Mouse (Mus musculus): Measurements from ENCODE around the gene Spc24.

Gene Spc24

DNA sequence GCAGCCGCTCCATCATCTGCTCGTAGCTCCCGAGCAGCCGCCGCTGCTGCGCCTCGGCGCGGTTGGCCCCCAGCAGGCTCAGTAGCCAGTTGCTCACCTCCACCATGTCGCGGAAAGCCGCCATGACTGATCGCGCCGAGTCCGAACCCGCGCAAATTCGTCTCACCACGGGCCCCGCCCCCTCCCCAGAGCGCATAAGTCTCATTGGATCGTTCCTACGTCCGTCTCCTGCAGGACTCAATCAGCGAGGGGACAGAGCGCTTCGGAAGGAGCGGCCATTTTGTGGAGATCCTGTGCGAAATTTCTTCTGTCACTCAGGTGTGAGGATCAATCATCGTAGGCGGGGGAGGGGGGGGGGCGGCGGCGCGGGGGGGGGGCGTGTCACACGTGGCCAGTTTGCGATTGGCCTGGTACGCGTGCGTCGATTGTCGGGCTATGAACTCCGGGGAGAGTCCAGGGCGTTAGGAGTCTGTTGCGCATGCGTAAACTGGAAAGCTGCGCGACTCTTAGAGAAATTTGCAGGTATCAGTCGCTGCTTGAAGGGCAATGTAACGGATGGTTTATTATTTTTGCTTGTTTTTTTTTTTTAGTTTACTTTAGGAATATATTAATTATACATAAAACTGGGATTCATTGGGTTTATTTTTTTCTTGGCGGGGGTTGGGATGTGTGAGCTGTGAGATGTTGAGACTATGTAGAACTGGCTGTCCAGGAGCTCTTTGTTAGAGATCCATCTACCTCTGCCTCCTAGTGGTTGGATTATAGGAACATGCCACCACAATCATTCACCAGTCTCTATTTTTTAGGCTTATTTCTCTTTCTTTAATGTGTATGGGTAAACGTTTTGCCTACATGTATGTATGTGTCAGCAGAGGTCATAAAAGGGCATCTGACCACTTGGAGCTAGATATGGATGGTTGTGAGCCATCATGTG lies at the start of gene Spc24:
Gene Spc24 (minus strand): TSS at position 149 of the 934 bp plus-strand sequence.
- TF ChIP-seq GATA4 (IDR thresholded peaks at IDR 0.05; ENCODE audit: insufficient replicate concordance, low read length) = no peak

DNA sequence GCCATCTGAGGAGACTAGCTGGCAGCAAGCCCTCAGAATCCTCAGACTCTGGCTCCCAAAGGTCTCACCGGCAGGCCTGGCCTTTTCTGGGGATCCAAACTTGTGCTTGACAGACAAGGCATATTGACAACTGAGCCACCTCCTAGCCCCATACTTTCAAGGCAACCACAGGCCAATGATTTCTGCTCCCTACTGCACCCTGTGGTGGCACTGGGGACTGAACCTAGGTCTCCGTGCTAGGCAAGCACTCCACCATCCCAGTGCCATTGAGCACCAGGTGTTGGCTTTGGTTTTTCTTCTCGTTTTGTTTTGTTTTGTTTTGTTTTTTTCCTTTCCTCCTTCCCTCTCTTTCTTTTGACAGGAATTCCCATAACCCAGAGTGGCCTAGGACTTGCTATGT lies 48.5 kb upstream of the Spc24 start:
- TF ChIP-seq GATA4 (IDR thresholded peaks at IDR 0.05; ENCODE audit: insufficient replicate concordance, low read length) = no peak

DNA sequence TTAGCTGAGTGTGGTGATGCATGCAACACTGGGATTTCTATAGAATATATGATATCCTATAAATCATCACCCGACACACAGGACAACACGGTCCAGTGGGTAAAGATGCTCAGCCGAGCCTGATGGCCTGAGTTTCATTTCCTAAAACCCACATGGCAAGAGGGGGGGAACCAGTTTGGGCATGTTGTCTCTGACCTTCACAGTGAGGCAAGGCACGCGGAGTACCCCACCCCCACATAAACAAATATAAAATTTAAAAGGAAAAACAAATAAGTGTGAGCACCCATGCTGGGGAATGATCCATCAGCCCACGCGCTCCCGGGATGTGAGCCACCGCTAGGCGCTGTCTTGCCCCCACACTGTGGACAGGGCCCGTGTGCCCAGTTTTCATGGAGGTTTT lies 46.9 kb upstream of the Spc24 start:
- TF ChIP-seq GATA4 (IDR thresholded peaks at IDR 0.05; ENCODE audit: insufficient replicate concordance, low read length) = no peak

DNA sequence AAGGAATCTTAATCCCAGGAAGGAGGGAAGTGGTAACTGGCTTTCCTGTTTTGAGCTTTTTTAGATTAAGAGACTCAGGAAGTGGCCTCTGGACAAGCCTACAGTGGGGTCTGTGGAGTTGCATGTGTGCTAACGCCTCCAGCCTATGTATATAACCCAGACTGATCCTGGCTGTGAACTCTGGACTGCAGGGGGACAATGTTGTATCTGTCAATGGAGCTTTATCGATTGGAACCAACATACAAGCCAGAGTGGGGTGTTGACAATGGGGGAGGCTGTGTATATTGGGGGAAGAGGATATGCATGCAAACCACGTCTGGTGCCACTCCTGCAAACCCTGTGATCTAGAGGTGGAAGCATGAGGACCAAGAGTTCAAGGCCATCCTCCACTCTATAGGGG lies 46.3 kb upstream of the Spc24 start:
- no peak for TF ChIP-seq GATA4 (IDR thresholded peaks at IDR 0.05; ENCODE audit: insufficient replicate concordance, low read length)

DNA sequence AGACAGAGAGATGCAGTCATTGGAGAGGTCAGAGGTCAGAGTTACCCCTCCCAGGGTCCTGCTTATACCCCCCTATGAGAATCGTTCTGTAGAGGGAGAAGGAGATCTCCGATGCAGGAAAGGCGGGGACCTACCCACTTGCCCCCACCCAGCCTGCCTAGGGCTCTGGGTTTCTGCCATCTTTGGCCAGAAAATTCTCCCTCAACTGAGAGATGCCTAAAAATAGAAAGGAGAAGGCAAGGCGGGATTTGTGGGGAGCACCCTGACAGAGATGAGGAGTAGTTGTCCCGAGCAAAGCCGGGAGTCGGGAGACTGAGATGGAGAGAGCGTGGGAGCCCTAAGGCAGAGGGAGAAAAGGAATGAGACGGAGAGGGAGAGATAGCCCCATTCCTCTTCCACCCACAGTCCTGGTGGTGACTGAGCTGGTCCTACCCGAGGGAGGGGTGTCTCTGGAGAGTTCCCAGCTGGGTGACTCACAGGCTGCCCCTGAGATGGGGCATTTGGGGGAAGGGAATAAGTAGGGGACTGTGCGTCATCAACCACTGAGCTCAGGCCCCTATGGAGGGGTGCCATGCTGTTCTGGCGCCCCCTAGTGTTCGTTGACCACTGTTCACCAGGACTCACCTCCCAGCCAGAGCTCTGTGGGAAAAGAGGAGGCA lies 44.0 kb upstream of the Spc24 start:
- TF ChIP-seq GATA4 (IDR thresholded peaks at IDR 0.05; ENCODE audit: insufficient replicate concordance, low read length) = no peak

DNA sequence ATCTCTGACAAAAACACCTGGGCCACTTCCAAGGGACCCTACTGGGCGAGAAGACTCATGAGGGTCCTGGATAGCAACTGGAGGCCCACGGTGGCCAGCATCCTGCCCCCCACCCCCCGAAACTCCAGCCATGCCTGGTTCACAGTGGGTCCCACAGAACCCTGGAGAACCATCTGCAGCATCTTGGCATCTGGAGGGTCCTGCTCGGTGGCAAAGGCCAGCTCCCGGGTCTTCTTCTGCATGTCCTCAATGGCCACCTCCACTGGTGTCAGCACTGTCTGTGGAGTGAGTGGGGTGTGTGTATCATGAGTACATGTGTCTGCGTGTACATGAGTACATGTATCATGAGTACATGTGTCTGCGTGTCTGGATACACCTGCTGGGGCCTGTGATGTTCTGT lies 41.5 kb upstream of the Spc24 start:
- TF ChIP-seq GATA4 (IDR thresholded peaks at IDR 0.05; ENCODE audit: insufficient replicate concordance, low read length) = no peak

DNA sequence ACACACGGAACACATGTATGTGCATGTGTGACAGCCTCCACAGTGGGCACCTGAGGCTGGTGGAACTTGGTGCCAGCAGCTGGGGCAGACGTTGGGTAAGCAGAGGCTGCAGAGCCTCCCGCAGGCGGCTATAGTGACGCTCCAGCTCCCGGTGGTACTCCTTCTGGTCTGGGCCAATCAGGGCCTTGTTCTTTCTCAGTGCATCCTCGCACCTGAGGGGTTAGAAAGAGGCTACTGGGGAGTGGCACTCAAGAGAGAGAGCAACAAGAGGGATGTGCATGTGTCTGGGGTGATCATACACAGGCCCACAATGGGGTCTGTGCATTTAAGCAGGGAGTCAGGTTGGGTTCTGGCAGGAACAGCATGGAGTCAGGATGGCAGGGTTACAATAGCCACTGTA lies 41.0 kb upstream of the Spc24 start:
- no peak for TF ChIP-seq GATA4 (IDR thresholded peaks at IDR 0.05; ENCODE audit: insufficient replicate concordance, low read length)

DNA sequence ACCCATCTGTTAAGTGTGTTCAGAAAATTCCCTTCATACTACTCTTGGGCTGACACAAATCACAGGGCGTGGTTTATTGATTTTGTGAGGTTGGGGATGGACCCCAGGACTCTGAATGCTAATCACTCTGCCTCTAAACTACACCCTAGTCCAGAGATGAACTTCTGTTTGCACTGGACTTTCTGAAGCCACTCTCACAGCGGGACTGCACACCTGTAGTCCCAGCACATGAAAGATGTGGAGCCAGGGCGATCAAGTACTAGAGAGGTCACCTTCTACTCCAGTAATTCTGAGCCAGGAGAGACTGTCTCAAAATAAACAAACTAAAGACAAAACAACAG lies 38.9 kb upstream of the Spc24 start:
- no peak for TF ChIP-seq GATA4 (IDR thresholded peaks at IDR 0.05; ENCODE audit: insufficient replicate concordance, low read length)

DNA sequence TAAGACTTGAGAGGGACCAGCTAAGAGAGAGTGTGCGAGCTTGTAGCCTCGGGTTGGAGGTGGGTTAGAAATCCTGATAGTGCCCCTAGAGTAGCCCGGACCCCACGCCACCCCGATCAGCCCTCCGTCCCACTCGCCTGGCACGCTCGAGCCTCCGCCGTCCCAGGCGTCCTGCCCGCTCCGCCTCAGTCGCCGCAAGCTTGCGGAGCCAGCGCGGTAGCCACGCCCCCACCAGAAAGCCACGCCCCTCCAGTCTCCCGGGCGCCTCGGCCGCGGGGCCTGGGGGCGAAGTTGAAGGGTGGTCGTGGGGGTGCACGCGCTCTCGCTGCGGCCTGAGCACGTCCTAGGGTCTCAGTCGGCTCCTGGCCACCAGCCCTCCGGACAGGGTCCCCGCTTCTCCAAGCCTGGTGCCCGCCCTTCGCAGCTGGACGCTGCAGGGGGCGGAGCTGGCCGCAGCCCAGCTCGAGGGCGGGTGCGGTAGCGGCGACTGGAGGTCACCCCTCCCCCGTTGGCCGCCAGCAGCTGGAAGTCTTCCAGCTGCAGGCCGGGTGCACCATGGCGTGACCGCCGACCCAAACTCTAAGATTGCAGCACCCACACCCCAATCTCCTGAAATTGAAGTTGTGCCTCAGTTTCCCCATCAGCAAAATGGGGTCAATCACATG lies 38.4 kb upstream of the Spc24 start, which contains the start of gene Kank2:
Gene Kank2 (minus strand): TSS at position 400 of the 665 bp plus-strand sequence.
- no peak; the same call in 1 of the 2 replicates for TF ChIP-seq GATA4 (IDR thresholded peaks at IDR 0.05; ENCODE audit: insufficient replicate concordance, low read length)

DNA sequence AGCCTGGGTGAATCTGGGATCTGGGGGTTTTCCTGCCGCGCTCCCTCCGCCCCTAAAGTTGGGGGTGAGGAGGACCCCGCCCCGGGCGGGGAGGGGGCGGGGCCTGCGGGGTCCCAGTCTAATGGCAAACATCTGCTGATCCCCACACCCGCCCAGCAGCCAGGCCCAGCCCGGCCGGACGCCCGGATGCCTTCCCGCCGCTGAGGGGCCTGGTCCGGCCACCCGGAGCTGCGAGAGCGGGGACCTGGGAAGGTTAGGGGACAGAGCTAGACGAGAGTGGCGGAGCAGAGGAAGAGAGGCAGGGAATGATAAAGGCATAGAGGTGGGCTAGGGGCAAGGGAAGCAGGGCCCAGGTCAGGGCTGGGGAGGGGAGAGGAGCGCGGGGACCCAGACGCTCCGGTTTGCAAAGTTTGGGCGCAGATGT lies 37.8 kb upstream of the Spc24 start:
- no peak for TF ChIP-seq GATA4 (IDR thresholded peaks at IDR 0.05; ENCODE audit: insufficient replicate concordance, low read length)

DNA sequence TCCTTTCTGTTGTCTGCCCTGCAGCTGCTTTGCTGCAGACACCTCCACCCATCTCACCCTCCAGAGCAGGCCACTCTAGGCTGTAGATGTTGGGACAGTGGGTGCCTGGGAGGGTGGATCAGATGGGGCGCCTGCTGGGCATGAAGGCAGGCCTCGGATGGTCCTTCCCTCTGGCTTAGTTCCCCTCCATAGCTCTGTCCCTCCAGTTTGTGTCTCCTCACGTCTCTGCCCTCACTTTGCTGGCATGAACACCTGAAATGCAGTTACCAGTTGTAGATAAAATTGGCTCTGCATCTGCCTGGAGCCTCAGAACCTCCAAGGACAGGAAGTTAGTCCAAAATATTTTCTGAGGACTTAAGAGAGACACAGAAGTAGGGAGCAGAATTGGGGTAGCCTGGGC lies 36.8 kb upstream of the Spc24 start:
- no peak for TF ChIP-seq GATA4 (IDR thresholded peaks at IDR 0.05; ENCODE audit: insufficient replicate concordance, low read length)

DNA sequence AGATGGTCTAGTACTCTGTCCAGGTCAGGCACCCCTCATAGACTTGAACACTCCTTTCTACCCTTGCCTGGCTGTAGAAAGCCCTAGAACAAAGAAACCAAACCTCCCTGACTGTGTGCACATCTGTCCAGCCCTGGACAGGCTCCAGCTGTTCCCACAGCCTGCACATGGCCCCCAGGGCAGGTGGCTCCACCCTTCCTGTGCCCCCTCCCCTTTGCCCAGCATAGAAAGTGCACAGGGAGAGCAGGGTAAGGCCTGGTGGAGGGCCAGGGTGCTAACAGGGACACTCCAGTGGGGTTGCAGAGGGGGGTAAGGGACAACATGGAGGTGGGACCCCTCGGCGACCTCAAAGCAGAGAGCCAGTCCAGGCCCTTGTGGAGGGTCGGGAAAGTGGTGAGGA lies 36.2 kb upstream of the Spc24 start:
- TF ChIP-seq GATA4 (IDR thresholded peaks at IDR 0.05; ENCODE audit: insufficient replicate concordance, low read length) = no peak

DNA sequence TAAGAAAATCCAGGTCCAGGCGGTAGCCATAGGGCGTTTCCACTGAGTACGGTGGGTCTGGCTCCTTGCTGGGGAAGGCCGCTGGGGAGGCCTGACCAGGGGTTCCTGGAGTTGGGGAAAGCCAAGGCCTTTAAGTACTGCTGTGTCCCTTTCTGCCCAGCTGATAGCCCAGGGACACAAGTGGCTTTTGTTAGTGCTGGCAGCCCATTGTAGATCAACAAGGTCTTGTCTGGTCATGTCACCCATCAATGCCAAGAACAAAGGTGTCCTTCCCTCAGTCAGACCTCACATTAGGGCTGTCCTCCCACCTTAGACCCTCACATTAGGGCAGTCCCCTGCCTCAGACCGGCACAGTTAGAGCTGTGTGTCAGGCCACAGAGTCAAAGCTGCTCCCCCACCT lies 35.5 kb upstream of the Spc24 start:
- TF ChIP-seq GATA4 (IDR thresholded peaks at IDR 0.05; ENCODE audit: insufficient replicate concordance, low read length) = no peak

DNA sequence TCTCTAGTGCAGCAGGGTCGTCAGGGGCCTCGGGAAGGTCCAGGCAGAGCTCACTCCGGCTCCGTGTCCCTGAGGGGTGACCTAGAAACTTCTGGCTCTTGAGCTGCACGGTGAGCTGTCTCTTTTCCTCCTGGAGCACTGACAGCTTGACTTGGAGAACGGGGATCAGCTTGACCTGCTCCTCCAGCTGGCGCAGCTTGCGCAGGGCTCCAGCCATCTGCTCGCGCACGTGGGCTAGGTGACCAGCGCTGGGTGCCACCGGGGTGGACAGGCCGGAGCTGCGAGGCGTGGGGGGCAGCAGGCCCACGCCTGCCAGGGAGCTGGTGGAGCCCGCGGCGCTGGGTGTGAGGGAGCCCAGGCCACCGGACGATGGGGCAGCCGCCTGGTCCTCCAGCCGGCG lies 34.8 kb upstream of the Spc24 start:
- TF ChIP-seq GATA4 (IDR thresholded peaks at IDR 0.05; ENCODE audit: insufficient replicate concordance, low read length) = no peak

DNA sequence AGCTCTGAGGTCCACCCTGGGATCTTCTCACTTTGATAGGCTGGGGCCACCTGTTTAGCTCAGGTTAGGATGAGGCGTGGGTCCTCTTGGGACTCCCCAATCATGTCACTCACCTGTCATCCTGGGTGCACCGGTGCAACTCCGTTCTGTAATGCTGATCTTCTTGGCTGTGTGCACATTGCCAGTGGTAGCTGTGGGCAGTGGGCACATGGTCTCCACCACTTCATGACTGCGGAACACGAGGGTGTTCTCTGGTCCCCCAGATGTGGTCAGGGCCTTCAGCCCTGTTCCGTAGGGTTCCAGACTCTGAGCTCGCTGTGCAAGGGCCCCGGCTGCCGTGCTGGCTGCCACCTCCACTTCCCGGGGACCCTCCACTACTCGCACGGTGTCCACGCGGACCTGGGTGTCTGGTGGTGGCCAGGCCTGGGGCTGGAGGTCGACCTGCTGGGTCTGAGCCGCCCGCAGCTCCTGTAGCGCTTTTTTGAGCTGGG lies 34.3 kb upstream of the Spc24 start:
- no peak for TF ChIP-seq GATA4 (IDR thresholded peaks at IDR 0.05; ENCODE audit: insufficient replicate concordance, low read length)

DNA sequence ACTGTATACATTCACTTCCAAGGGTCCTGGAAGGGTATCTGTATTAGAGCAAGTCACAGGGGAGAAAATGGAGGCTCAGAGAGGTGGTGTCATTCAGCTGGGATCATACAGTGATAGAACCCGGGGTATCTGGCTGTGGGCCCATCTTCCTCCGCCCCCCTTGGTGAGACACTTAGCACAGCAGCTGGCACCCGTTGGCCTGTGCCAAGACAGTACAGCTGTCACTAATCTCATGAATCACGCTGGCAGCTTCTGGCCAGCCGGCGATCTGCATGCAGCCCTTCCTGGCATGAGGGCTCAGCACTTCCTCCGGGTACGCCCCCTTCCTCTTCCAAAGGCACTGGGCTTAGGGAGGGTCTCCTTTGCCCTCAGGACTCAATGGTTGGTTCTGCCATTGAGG lies 32.5 kb upstream of the Spc24 start:
- TF ChIP-seq GATA4 (IDR thresholded peaks at IDR 0.05; ENCODE audit: insufficient replicate concordance, low read length) = no peak
